Mouse (Mus musculus) hindbrain, embryonic 13.5 days (tissue): ENCODE measurements around the gene Relt. TPM values are rescaled to one million over a fixed set of nuclear protein-coding genes. Genes with fewer than 3 reads are reported as not detected.

ENCODE experiments used
- ATAC-seq: fragments of 200-750 bp; cut with Nextera tagmentation; 2 replicates; pipeline ENCODE4 v1.8.0; 2017; ENCODE audit warnings: moderate TSS enrichment; ENCODE audit not compliant: low FRiP score
- H3K27ac ChIP-seq: fragments of 300-500 bp; sonication (generic); 2 replicates; pipeline ENCODE4 v1.5.1; 2015; ENCODE audit warnings: inconsistent platforms, mild to moderate bottlenecking, moderate library complexity
- H3K27me3 ChIP-seq: fragments of 300-500 bp; sonication (generic); 2 replicates; pipeline ENCODE4 v1.6.1; 2015; ENCODE audit warnings: mild to moderate bottlenecking, inconsistent platforms
- H3K36me3 ChIP-seq: fragments of 300-500 bp; sonication (generic); 2 replicates; pipeline ENCODE4 v1.6.1; 2015; ENCODE audit warnings: mild to moderate bottlenecking, inconsistent platforms
- H3K4me1 ChIP-seq: fragments of 300-500 bp; sonication (generic); replicated peaks from 2 replicates; pipeline ENCODE4 v1.6.1; 2015; ENCODE audit warnings: inconsistent platforms
- H3K4me2 ChIP-seq: fragments of 300-500 bp; sonication (generic); 2 replicates; pipeline ENCODE4 v1.6.1; 2015; ENCODE audit warnings: inconsistent platforms, mild to moderate bottlenecking, moderate library complexity
- H3K4me3 ChIP-seq: fragments of 300-500 bp; sonication (generic); 2 replicates; pipeline ENCODE4 v1.5.1; 2015; ENCODE audit warnings: mild to moderate bottlenecking, inconsistent platforms
- H3K9ac ChIP-seq: fragments of 300-500 bp; sonication (generic); 2 replicates; pipeline ENCODE4 v1.6.1; 2015; ENCODE audit warnings: mild to moderate bottlenecking, inconsistent platforms
- H3K9me3 ChIP-seq: fragments of 300-500 bp; sonication (generic); 2 replicates; pipeline ENCODE4 v1.6.1; 2016; ENCODE audit warnings: inconsistent platforms
- WGBS: fragments of 180-500 bp; shearing (Covaris S2); methylation state at CpG from one replicate; pipeline ENCODE4 v1.1.7; 2015; 5-methylcytosine and 5-hydroxymethylcytosine counted together
- polyA plus RNA-seq: library from polyadenylated mRNA; unstranded; fragments of >200 nt; fragmentation: Nextera tagmentation; extraction: Ambion mirVana; gene quantifications from 2 replicates; pipeline ENCODE4 v1.2.1, GENCODE M21; 2015

Relt gene
- polyA plus RNA-seq, 1 experiment from 2014 or later, result 4.8 TPM

GRCm38 (mm10) chr7:100869877-100870629, 6.8 kb upstream of the Relt start:
- Histone ChIP-seq H3K27me3 (no peaks in the 10 kb centered on the region), H3K27ac (no peak overlapping the region), H3K4me1 (no peaks in the 10 kb centered on the region), H3K4me2 (no peak overlapping the region), H3K36me3 (peaks cover 23% of the 10 kb centered on the region), H3K9ac (0 out of 2 replicates have a peak overlapping the region, but pooled peaks have one; percentile 13), H3K4me3 (no peak overlapping the region), H3K9me3 (no peaks in the 10 kb centered on the region)
- ATAC-seq, result peak; percentile 50; the same call in 1 of the 2 replicates
- 87% methylated on average over 8 of the region's 8 CpGs for WGBS

- ATAC-seq, result no peak
- Histone ChIP-seq H3K36me3 (peaks cover 14% of the 10 kb centered on the region), H3K27me3 (no peaks in the 10 kb centered on the region), H3K9me3 (no peaks in the 10 kb centered on the region), H3K4me3 (no peak overlapping the region), H3K9ac (no peak overlapping the region), H3K4me2 (no peak overlapping the region), H3K4me1 (no peaks in the 10 kb centered on the region), H3K27ac (no peak overlapping the region)
- WGBS, result 80% methylated on average over 4 of the region's 4 CpGs
Observed at GRCm38 (mm10) chr7:100868551-100868950, 5.3 kb upstream of the Relt start.

- Histone ChIP-seq H3K9me3 (no peaks in the 10 kb centered on the region), H3K27ac (no peak overlapping the region), H3K9ac (no peak overlapping the region), H3K4me3 (no peak overlapping the region), H3K4me1 (peaks cover 3% of the 10 kb centered on the region; the same call in 1 of the 2 replicates), H3K36me3 (peaks cover 4% of the 10 kb centered on the region), H3K4me2 (no peak overlapping the region), H3K27me3 (no peaks in the 10 kb centered on the region)
- WGBS, result 70% methylated on average over 2 of the region's 2 CpGs
- no peak for ATAC-seq
Observed at GRCm38 (mm10) chr7:100867561-100867960, 4.3 kb upstream of the Relt start.

GRCm38 (mm10) chr7:100866675-100867074, 3.4 kb upstream of the Relt start:
- no peaks in the 10 kb centered on the region for H3K36me3 ChIP-seq
- H3K4me2 ChIP-seq, result no peak overlapping the region
- no peak overlapping the region for H3K4me3 ChIP-seq
- WGBS, result 6% methylated on average over 3 of the region's 3 CpGs
- H3K4me1 ChIP-seq, result peaks cover 11% of the 10 kb centered on the region
- no peaks in the 10 kb centered on the region; the same call in 1 of the 2 replicates for H3K27me3 ChIP-seq
- H3K9me3 ChIP-seq, result no peaks in the 10 kb centered on the region
- ATAC-seq, result no peak
- no peak overlapping the region for H3K9ac ChIP-seq
- no peak overlapping the region for H3K27ac ChIP-seq

- H3K4me2 ChIP-seq, result peak overlapping the region; percentile 96
- WGBS, result 4% methylated on average over 4 of the region's 4 CpGs
- H3K36me3 ChIP-seq, result no peaks in the 10 kb centered on the region
- peak overlapping the region; percentile 78 for H3K4me3 ChIP-seq
- peak overlapping the region; percentile 84 for H3K9ac ChIP-seq
- peaks cover 19% of the 10 kb centered on the region for H3K4me1 ChIP-seq
- peaks cover 6% of the 10 kb centered on the region; the same call in 1 of the 2 replicates for H3K27me3 ChIP-seq
- peak overlapping the region; percentile 85 for H3K27ac ChIP-seq
- H3K9me3 ChIP-seq, result no peaks in the 10 kb centered on the region
- peak; percentile 2; the same call in 1 of the 2 replicates for ATAC-seq
Observed at GRCm38 (mm10) chr7:100862353-100862752, 893 bp downstream of the Relt start.

GRCm38 (mm10) chr7:100861209-100861608, 2.0 kb downstream of the Relt start:
- H3K4me3 ChIP-seq, result no peak overlapping the region
- WGBS, result 91% methylated on average over 5 of the region's 5 CpGs
- no peaks in the 10 kb centered on the region for H3K36me3 ChIP-seq
- no peaks in the 10 kb centered on the region for H3K9me3 ChIP-seq
- H3K4me2 ChIP-seq, result no peak overlapping the region
- ATAC-seq, result no peak
- no peak overlapping the region for H3K9ac ChIP-seq
- no peak overlapping the region for H3K27ac ChIP-seq
- H3K4me1 ChIP-seq, result peaks cover 24% of the 10 kb centered on the region
- H3K27me3 ChIP-seq, result peaks cover 6% of the 10 kb centered on the region; the same call in 1 of the 2 replicates

- Histone ChIP-seq H3K4me1 (peaks cover 25% of the 10 kb centered on the region), H3K27me3 (peaks cover 6% of the 10 kb centered on the region; the same call in 1 of the 2 replicates), H3K4me3 (no peak overlapping the region), H3K4me2 (no peak overlapping the region), H3K36me3 (no peaks in the 10 kb centered on the region), H3K9me3 (no peaks in the 10 kb centered on the region), H3K27ac (no peak overlapping the region), H3K9ac (no peak overlapping the region; the same call in 1 of the 2 replicates)
- ATAC-seq, result no peak
- WGBS, result 84% methylated on average over 3 of the region's 3 CpGs
Observed at GRCm38 (mm10) chr7:100860450-100860849, 2.8 kb downstream of the Relt start.

- 73% methylated on average over 5 of the region's 5 CpGs for WGBS
- Histone ChIP-seq H3K9me3 (no peaks in the 10 kb centered on the region), H3K27ac (no peak overlapping the region), H3K36me3 (no peaks in the 10 kb centered on the region), H3K4me1 (peaks cover 40% of the 10 kb centered on the region), H3K4me2 (no peak overlapping the region), H3K4me3 (no peak overlapping the region), H3K27me3 (peaks cover 6% of the 10 kb centered on the region; the same call in 1 of the 2 replicates), H3K9ac (no peak overlapping the region)
- ATAC-seq, result no peak
Observed at GRCm38 (mm10) chr7:100855795-100856573, 7.3 kb downstream of the Relt start.

- H3K4me3 ChIP-seq, result no peak overlapping the region
- 54% methylated on average over 4 of the region's 4 CpGs for WGBS
- ATAC-seq, result no peak
- H3K9me3 ChIP-seq, result no peaks in the 10 kb centered on the region
- no peak overlapping the region for H3K27ac ChIP-seq
- peaks cover 39% of the 10 kb centered on the region for H3K4me1 ChIP-seq
- H3K4me2 ChIP-seq, result no peak overlapping the region
- no peaks in the 10 kb centered on the region for H3K27me3 ChIP-seq
- no peak overlapping the region for H3K9ac ChIP-seq
- no peaks in the 10 kb centered on the region for H3K36me3 ChIP-seq
Observed at GRCm38 (mm10) chr7:100855300-100855699, 7.9 kb downstream of the Relt start.

GRCm38 (mm10) chr7:100854861-100855260, 8.4 kb downstream of the Relt start:
- Histone ChIP-seq H3K9ac (no peak overlapping the region), H3K27me3 (no peaks in the 10 kb centered on the region), H3K9me3 (no peaks in the 10 kb centered on the region), H3K4me3 (no peak overlapping the region), H3K4me2 (no peak overlapping the region), H3K4me1 (peaks cover 38% of the 10 kb centered on the region), H3K36me3 (no peaks in the 10 kb centered on the region), H3K27ac (no peak overlapping the region)
- ATAC-seq, result no peak
- 65% methylated on average over 5 of the region's 5 CpGs for WGBS

GRCm38 (mm10) chr7:100854137-100854814, 9.0 kb downstream of the Relt start:
- 55% methylated on average over 6 of the region's 6 CpGs for WGBS
- H3K4me2 ChIP-seq, result no peak overlapping the region

GRCm38 (mm10) chr7:100853396-100853795, 9.8 kb downstream of the Relt start:
- 90% methylated on average over 3 of the region's 3 CpGs for WGBS
- Histone ChIP-seq H3K27ac (no peak overlapping the region), H3K4me2 (no peak overlapping the region), H3K9ac (no peak overlapping the region), H3K4me3 (no peak overlapping the region), H3K27me3 (no peaks in the 10 kb centered on the region), H3K4me1 (peaks cover 38% of the 10 kb centered on the region), H3K36me3 (no peaks in the 10 kb centered on the region), H3K9me3 (no peaks in the 10 kb centered on the region)
- ATAC-seq, result no peak

More at GRCm38 (mm10) chr7:100854137-100854814, 9.0 kb downstream of the Relt start:
- no peak overlapping the region for H3K4me3 ChIP-seq
- H3K4me1 ChIP-seq, result peaks cover 38% of the 10 kb centered on the region
- H3K9ac ChIP-seq, result no peak overlapping the region
- no peaks in the 10 kb centered on the region for H3K36me3 ChIP-seq
- no peak overlapping the region for H3K27ac ChIP-seq
- no peaks in the 10 kb centered on the region for H3K9me3 ChIP-seq
- no peak for ATAC-seq
- H3K27me3 ChIP-seq, result no peaks in the 10 kb centered on the region
